Mouse (Mus musculus): Measurements from ENCODE around the gene Bsg. TPM values are rescaled to one million over a fixed set of nuclear protein-coding genes. Genes with fewer than 3 reads are reported as not detected.
"Not testable (repeated sequence)": the region's sequence is repeated elsewhere in the genome, so short reads cannot be mapped to it uniquely, and the experiment has no call there.

Bsg gene
- polyA plus RNA-seq, 1 experiment from 2014 or later = 871 TPM

- no peak for TF ChIP-seq CTCF (IDR thresholded peaks at IDR 0.05; ENCODE audit: low read depth)
- no peaks in the 10 kb centered on the region for H3K36me3 ChIP-seq (ENCODE audit: insufficient read depth)
- no peaks in the 10 kb centered on the region for H3K27me3 ChIP-seq (ENCODE audit: insufficient read depth, low read length)
- peak overlapping the region; percentile 87 for H3K27ac ChIP-seq (ENCODE audit: low read depth)
- H3K4me1 ChIP-seq (ENCODE audit: insufficient read depth) = peaks cover 18% of the 10 kb centered on the region
- H3K9me3 ChIP-seq (ENCODE audit: low read depth, low read length) = no peaks in the 10 kb centered on the region
- no peak overlapping the region for H3K4me3 ChIP-seq (ENCODE audit: low read depth, low read length)
- WGBS = 32% methylated on average over 9 of the region's 9 CpGs
- peak overlapping the region; percentile 18 for H3K4me2 ChIP-seq
- peak; percentile 36; the same call in 1 of the 2 replicates for ATAC-seq (ENCODE audit: insufficient read depth)
- DNase-seq = peak; percentile 61
- H3K9ac ChIP-seq = no peak overlapping the region
These were observed 8.1 kb upstream of the Bsg start for GRCm38 (mm10) chr10:79696129-79696651.

DNA sequence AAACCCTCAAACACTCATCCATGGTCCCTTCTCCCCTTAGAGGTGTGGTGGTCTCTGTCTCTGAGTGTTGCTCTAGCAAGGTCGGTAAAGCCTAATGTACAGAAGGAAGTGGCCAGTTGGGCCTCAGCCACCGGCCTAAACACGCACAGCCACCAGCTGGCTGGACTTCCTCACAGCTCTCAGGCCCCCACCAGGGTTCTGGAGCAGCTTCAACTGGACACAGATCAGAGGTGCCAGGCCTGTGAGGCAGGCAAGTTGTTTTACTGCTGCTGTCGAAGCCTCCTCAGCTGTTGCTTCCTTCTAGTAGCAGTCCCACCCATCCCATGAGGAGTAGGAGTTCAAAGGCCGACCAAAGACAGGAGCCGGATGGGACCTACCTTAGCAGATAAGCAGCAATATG is 6.4 kb upstream of the Bsg start:
- ATAC-seq (ENCODE audit: insufficient read depth) (0 out of 2 replicates have a peak, but pooled peaks have one; percentile 9), DNase-seq (peak; percentile 61)
- no peak overlapping the region for H3K27ac ChIP-seq (ENCODE audit: low read depth)
- no peaks in the 10 kb centered on the region for H3K36me3 ChIP-seq (ENCODE audit: insufficient read depth)
- peaks cover 18% of the 10 kb centered on the region for H3K4me1 ChIP-seq (ENCODE audit: insufficient read depth)
- no peaks in the 10 kb centered on the region for H3K27me3 ChIP-seq (ENCODE audit: insufficient read depth, low read length)
- TF ChIP-seq CTCF (IDR thresholded peaks at IDR 0.05; ENCODE audit: low read depth) = no peak
- H3K9me3 ChIP-seq (ENCODE audit: low read depth, low read length) = no peaks in the 10 kb centered on the region
- H3K4me2 ChIP-seq = no peak overlapping the region
- no peak overlapping the region for H3K9ac ChIP-seq
- 55% methylated on average over 6 of the region's 6 CpGs for WGBS
- no peak overlapping the region for H3K4me3 ChIP-seq (ENCODE audit: low read depth, low read length)

GRCm38 (mm10) chr10:79698459-79698858 is 5.8 kb upstream of the Bsg start:
- H3K4me2 ChIP-seq = no peak overlapping the region
- H3K9me3 ChIP-seq (ENCODE audit: low read depth, low read length) = no peaks in the 10 kb centered on the region
- no peak overlapping the region for H3K27ac ChIP-seq (ENCODE audit: low read depth)
- ATAC-seq (ENCODE audit: insufficient read depth) (no peak), DNase-seq (no peak)
- H3K4me3 ChIP-seq (ENCODE audit: low read depth, low read length) = no peak overlapping the region
- H3K36me3 ChIP-seq (ENCODE audit: insufficient read depth) = no peaks in the 10 kb centered on the region
- H3K27me3 ChIP-seq (ENCODE audit: insufficient read depth, low read length) = no peaks in the 10 kb centered on the region
- no peak overlapping the region for H3K9ac ChIP-seq
- no peak for TF ChIP-seq CTCF (IDR thresholded peaks at IDR 0.05; ENCODE audit: low read depth)
- peaks cover 18% of the 10 kb centered on the region for H3K4me1 ChIP-seq (ENCODE audit: insufficient read depth)
- 93% methylated on average over 6 of the region's 6 CpGs for WGBS

- DNase-seq (no peak), ATAC-seq (ENCODE audit: insufficient read depth) (no peak)
- H3K36me3 ChIP-seq (ENCODE audit: insufficient read depth) = no peaks in the 10 kb centered on the region; the same call in 1 of the 2 replicates
- H3K9ac ChIP-seq = no peak overlapping the region
- no peak overlapping the region for H3K4me2 ChIP-seq
- no peak overlapping the region for H3K4me3 ChIP-seq (ENCODE audit: low read depth, low read length)
- 25% methylated on average over 7 of the region's 7 CpGs for WGBS
- no peaks in the 10 kb centered on the region for H3K9me3 ChIP-seq (ENCODE audit: low read depth, low read length)
- no peak for TF ChIP-seq CTCF (IDR thresholded peaks at IDR 0.05; ENCODE audit: low read depth)
- peak overlapping the region; percentile 87 for H3K27ac ChIP-seq (ENCODE audit: low read depth)
- H3K27me3 ChIP-seq (ENCODE audit: insufficient read depth, low read length) = no peaks in the 10 kb centered on the region
- H3K4me1 ChIP-seq (ENCODE audit: insufficient read depth) = peaks cover 21% of the 10 kb centered on the region
These were observed 3.6 kb upstream of the Bsg start for GRCm38 (mm10) chr10:79700676-79701075.

GRCm38 (mm10) chr10:79701443-79702129 is 2.7 kb upstream of the Bsg start:
- 28% methylated on average over 10 of the region's 10 CpGs for WGBS
- peak; percentile 51 for DNase-seq
- no peak overlapping the region for H3K4me3 ChIP-seq (ENCODE audit: low read depth, low read length)
- H3K4me1 ChIP-seq (ENCODE audit: insufficient read depth) = peaks cover 13% of the 10 kb centered on the region
- ATAC-seq (ENCODE audit: insufficient read depth) = no peak
- no peaks in the 10 kb centered on the region for H3K9me3 ChIP-seq (ENCODE audit: low read depth, low read length)
- H3K36me3 ChIP-seq (ENCODE audit: insufficient read depth) = peaks cover 8% of the 10 kb centered on the region
- peak overlapping the region; percentile 87 for H3K27ac ChIP-seq (ENCODE audit: low read depth)
- TF ChIP-seq CTCF (IDR thresholded peaks at IDR 0.05; ENCODE audit: low read depth) = no peak
- H3K4me2 ChIP-seq = 0 out of 2 replicates have a peak overlapping the region, but pooled peaks have one; percentile 8
- H3K9ac ChIP-seq = 0 out of 2 replicates have a peak overlapping the region, but pooled peaks have one; percentile 1
- H3K27me3 ChIP-seq (ENCODE audit: insufficient read depth, low read length) = no peaks in the 10 kb centered on the region

GRCm38 (mm10) chr10:79702970-79703369 is 1.3 kb upstream of the Bsg start:
- not testable (repeated sequence) for H3K4me1 ChIP-seq (ENCODE audit: insufficient read depth); H3K9me3 ChIP-seq (ENCODE audit: low read depth, low read length); H3K27me3 ChIP-seq (ENCODE audit: insufficient read depth, low read length); H3K4me3 ChIP-seq (ENCODE audit: low read depth, low read length); H3K27ac ChIP-seq (ENCODE audit: low read depth); ATAC-seq (ENCODE audit: insufficient read depth); DNase-seq; H3K9ac ChIP-seq; H3K4me2 ChIP-seq
- 76% methylated on average over 3 of the region's 4 CpGs for WGBS
- peaks cover 21% of the 10 kb centered on the region for H3K36me3 ChIP-seq (ENCODE audit: insufficient read depth)

GRCm38 (mm10) chr10:79703541-79703940 is 750 bp upstream of the Bsg start:
- H3K9me3 ChIP-seq (ENCODE audit: low read depth, low read length) = no peaks in the 10 kb centered on the region
- no peak for TF ChIP-seq CTCF (IDR thresholded peaks at IDR 0.05; ENCODE audit: low read depth)
- peak overlapping the region; percentile 61 for H3K4me2 ChIP-seq
- H3K27me3 ChIP-seq (ENCODE audit: insufficient read depth, low read length) = no peaks in the 10 kb centered on the region
- peak overlapping the region; percentile 81 for H3K4me3 ChIP-seq (ENCODE audit: low read depth, low read length)
- peaks cover 9% of the 10 kb centered on the region for H3K4me1 ChIP-seq (ENCODE audit: insufficient read depth)
- 73% methylated on average over 10 of the region's 10 CpGs for WGBS
- peak overlapping the region; percentile 42; the same call in 1 of the 2 replicates for H3K9ac ChIP-seq
- DNase-seq (no peak), ATAC-seq (ENCODE audit: insufficient read depth) (no peak)
- H3K36me3 ChIP-seq (ENCODE audit: insufficient read depth) = peaks cover 24% of the 10 kb centered on the region
- no peak overlapping the region for H3K27ac ChIP-seq (ENCODE audit: low read depth)
